Mouse (Mus musculus): ENCODE data around the gene Glrx5.

The Glrx5 gene

GRCm38 (mm10) chr12:105073708-105074107 is 41.2 kb downstream of the Glrx5 start:
- DNase-seq (ENCODE audit: low read depth) = no peak

- no peak for DNase-seq (ENCODE audit: low read depth)
Measured at GRCm38 (mm10) chr12:105075496-105075895, 43.0 kb downstream of the Glrx5 start.

- DNase-seq (ENCODE audit: low read depth) = no peak
Measured at GRCm38 (mm10) chr12:105076511-105076910, 44.0 kb downstream of the Glrx5 start.

GRCm38 (mm10) chr12:105077232-105077631 is 44.7 kb downstream of the Glrx5 start:
- no peak for DNase-seq (ENCODE audit: low read depth)

GRCm38 (mm10) chr12:105084171-105084570 is 51.7 kb downstream of the Glrx5 start:
- DNase-seq (ENCODE audit: low read depth) = no peak

DNA sequence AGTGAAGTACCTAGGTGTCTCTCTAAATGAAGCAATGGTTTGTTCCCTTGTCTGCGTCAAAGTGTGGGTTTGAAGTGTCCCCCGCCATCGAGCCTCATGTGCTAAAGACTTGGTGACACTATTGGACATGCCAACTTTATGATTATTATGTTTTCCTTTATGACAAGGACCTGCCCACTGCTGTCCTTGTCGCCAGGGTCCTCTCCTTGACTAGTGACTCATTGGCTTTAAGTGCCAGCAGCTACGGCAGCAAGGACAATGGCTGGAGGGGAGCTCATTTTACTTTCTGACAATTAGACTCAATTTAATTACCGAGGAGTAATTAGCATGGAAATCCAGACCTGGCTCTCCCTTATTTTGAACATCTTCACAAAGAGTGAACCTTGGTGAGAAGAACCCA is 52.3 kb downstream of the Glrx5 start:
- no peak for DNase-seq (ENCODE audit: low read depth)

- DNase-seq (ENCODE audit: low read depth) = no peak
Measured at GRCm38 (mm10) chr12:105085296-105085695, 52.8 kb downstream of the Glrx5 start.

DNA sequence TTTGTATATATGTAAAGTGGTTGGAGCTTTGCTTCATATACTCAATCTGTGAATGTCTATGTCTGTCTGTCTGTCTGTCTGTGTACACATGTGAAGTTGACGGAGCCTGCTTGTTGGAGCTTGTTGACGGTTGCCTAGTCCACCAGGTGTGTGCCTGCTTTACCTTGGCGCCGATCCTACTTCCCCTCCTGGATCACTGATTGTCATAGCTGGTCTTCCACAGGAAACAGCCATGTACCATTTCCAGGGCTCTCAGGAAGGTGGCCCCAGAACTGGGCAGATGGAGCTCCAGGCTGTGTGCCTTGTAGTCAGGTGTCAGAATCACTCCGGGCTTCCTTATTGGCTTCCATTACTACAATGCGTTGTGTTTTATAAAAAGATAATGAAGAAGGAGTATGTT is 54.3 kb downstream of the Glrx5 start:
- DNase-seq (ENCODE audit: low read depth) = no peak

GRCm38 (mm10) chr12:105087353-105087752 is 54.9 kb downstream of the Glrx5 start:
- DNase-seq (ENCODE audit: low read depth) = no peak

DNA sequence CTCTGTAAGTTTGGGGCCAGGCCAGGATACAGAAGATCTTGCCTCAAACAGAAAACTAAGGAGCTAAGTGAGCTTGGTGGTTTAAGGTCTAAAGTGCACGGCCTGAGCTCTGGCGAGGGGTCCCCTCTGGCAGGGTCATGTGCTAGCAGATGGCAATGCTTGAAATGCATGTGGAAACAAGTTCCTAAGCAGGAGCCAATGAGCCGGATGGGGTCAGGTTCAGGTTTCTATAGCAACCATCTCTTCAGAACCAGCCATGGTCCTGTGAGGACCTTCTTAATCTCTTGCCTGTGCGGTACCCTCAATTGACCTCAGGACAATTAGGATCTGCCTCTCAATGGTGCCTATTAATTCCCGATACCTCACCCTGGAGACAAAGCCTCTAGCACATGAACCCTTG is 56.7 kb downstream of the Glrx5 start:
- no peak for DNase-seq (ENCODE audit: low read depth)

- no peak for DNase-seq (ENCODE audit: low read depth)
Measured at GRCm38 (mm10) chr12:105091604-105092003, 59.1 kb downstream of the Glrx5 start.
